Mouse (Mus musculus): ENCODE data around the gene Lsp1.
A peak's percentile ranks its signal among the peaks of the same experiment; 100 is the strongest.

The Lsp1 gene

GRCm38 (mm10) chr7:142460636-142461077 lies at the start of gene Lsp1:
Gene Lsp1 (plus strand): TSS chr7:142460809.
- DNase-seq (ENCODE audit: low spot score in 2 of 2) = peak in 1 of 2 experiments; percentile 40

GRCm38 (mm10) chr7:142413285-142413684 lies 47.3 kb upstream of the Lsp1 start:
- no peak for DNase-seq (ENCODE audit: low spot score in 2 of 2)

- DNase-seq (ENCODE audit: low spot score in 2 of 2) = no peak
Observed at GRCm38 (mm10) chr7:142415314-142415713, 45.3 kb upstream of the Lsp1 start.

GRCm38 (mm10) chr7:142416225-142416624 lies 44.4 kb upstream of the Lsp1 start:
- DNase-seq (ENCODE audit: low spot score in 2 of 2) = no peak

- no peak for DNase-seq (ENCODE audit: low spot score in 2 of 2)
Observed at GRCm38 (mm10) chr7:142418027-142418426, 42.6 kb upstream of the Lsp1 start.

- no peak for DNase-seq (ENCODE audit: low spot score in 2 of 2)
Observed at GRCm38 (mm10) chr7:142418679-142419078, 41.9 kb upstream of the Lsp1 start.

GRCm38 (mm10) chr7:142419887-142420286 lies 40.7 kb upstream of the Lsp1 start:
- DNase-seq (ENCODE audit: low spot score in 2 of 2) = no peak

- DNase-seq (ENCODE audit: low spot score in 2 of 2) = no peak
Observed at GRCm38 (mm10) chr7:142421826-142422225, 38.8 kb upstream of the Lsp1 start.

- DNase-seq (ENCODE audit: low spot score in 2 of 2) = no peak
Observed at GRCm38 (mm10) chr7:142425641-142426213, 34.9 kb upstream of the Lsp1 start.

GRCm38 (mm10) chr7:142428213-142428612 lies 32.4 kb upstream of the Lsp1 start:
- DNase-seq (ENCODE audit: low spot score in 2 of 2) = no peak

GRCm38 (mm10) chr7:142430160-142430678 lies 30.4 kb upstream of the Lsp1 start:
- DNase-seq (ENCODE audit: low spot score in 2 of 2) = no peak

- DNase-seq (ENCODE audit: low spot score in 2 of 2) = no peak
Observed at GRCm38 (mm10) chr7:142431106-142431505, 29.5 kb upstream of the Lsp1 start.

- no peak for DNase-seq (ENCODE audit: low spot score in 2 of 2)
Observed at GRCm38 (mm10) chr7:142433623-142434022, 27.0 kb upstream of the Lsp1 start.

GRCm38 (mm10) chr7:142434137-142434865 lies 26.3 kb upstream of the Lsp1 start, which contains the start of gene Syt8:
Gene Syt8 (plus strand): TSS chr7:142434850.
- DNase-seq (ENCODE audit: low spot score in 2 of 2) = no peak

GRCm38 (mm10) chr7:142435524-142435923 lies 25.1 kb upstream of the Lsp1 start:
- DNase-seq (ENCODE audit: low spot score in 2 of 2) = peak; percentile 68 to 69

- DNase-seq (ENCODE audit: low spot score in 2 of 2) = no peak
Observed at GRCm38 (mm10) chr7:142437324-142437723, 23.3 kb upstream of the Lsp1 start.

- no peak for DNase-seq (ENCODE audit: low spot score in 2 of 2)
Observed at GRCm38 (mm10) chr7:142439966-142440365, 20.6 kb upstream of the Lsp1 start.

GRCm38 (mm10) chr7:142440657-142441114 lies 19.9 kb upstream of the Lsp1 start:
- peak in 1 of 2 experiments; percentile 56 for DNase-seq (ENCODE audit: low spot score in 2 of 2)

GRCm38 (mm10) chr7:142441585-142441984 lies 19.0 kb upstream of the Lsp1 start, which contains the start of gene Tnni2:
Gene Tnni2 (plus strand): TSS chr7:142441808.
- DNase-seq (ENCODE audit: low spot score in 2 of 2) = no peak

GRCm38 (mm10) chr7:142442081-142442907 lies 18.3 kb upstream of the Lsp1 start:
- peak in 1 of 2 experiments; percentile 64 for DNase-seq (ENCODE audit: low spot score in 2 of 2)

- DNase-seq (ENCODE audit: low spot score in 2 of 2) = no peak
Observed at GRCm38 (mm10) chr7:142442908-142443420, 17.6 kb upstream of the Lsp1 start.

- no peak for DNase-seq (ENCODE audit: low spot score in 2 of 2)
Observed at GRCm38 (mm10) chr7:142443474-142443873, 17.1 kb upstream of the Lsp1 start.
